Mouse (Mus musculus) 416B (cell line): ENCODE results near the gene Rnf181.

ENCODE experiments used
- DNase-seq: peaks from one replicate; pipeline ENCODE4 v3.0.0; 2011; ENCODE audit warnings: low read depth

Rnf181 gene

DNA sequence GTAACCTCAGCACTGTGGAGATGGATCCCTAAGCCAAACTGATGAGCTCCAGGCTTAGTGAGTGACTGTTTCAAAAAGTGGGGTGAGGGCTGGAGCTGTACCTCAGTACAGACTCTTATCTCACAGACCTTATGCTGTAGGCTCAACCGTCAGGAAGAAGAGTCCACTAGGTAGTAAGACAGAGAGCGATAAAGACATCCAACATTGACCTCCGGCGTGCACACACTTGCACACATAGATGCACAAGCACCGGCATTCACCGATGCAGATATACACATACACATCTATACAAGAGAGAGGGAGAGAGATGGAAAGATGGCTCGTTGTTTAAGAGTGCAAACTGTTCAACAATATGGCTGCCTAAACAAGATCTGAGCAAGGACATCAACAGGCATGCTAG lies 17.2 kb upstream of the Rnf181 start:
- peak; percentile 48 for DNase-seq

DNA sequence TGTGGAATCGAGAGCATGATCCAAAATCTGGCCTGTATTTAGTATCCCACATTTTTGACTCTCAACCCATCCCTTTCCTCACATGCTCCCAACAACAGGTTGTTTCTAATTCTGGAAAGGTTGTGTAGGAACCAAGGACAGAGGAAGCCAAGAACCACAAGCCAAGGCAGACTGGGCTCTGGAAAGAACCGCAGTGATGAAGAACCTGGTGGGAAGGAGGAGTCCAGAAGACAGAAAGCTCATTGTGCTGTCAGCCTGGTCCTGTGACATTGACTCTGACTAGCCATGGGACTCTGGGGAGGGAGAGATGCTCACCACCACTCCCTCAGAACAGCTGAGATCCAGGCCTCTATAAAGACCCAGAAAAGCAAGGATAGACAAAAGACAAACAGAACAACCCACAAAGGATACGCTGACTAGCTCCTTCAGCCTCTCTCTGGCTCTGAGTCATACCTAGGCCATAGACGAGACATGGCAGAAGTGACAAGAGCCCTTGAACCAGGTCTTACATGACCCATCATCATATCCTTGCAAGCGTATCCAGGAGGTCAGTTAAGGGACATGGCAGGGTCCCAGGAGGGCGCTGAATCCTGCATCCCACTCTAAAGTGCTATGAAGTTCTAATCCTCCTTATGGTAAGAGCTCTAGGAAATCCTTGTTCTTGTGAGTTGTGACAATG lies 16.5 kb upstream of the Rnf181 start:
- DNase-seq = peak; percentile 83

DNA sequence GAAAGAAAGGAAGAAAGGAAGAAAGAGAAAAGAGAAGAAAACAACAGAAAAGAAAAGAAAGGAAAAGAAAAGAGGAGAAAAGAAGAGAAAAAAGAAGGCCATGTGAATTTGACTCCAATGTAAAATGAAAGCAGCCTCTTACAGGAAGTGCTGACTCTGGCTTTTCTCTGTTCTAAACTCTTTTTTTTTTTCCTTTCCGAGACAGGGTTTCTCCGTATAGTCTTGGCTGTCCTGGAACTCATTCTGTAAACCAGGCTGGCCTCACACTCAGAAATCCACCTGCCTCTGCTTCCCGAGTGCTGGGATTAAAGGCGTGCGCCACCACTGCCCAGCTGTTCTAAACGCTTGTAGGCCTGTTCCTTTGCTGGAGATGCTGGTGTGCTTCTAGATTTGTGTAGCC lies 15.7 kb upstream of the Rnf181 start:
- no peak for DNase-seq

DNA sequence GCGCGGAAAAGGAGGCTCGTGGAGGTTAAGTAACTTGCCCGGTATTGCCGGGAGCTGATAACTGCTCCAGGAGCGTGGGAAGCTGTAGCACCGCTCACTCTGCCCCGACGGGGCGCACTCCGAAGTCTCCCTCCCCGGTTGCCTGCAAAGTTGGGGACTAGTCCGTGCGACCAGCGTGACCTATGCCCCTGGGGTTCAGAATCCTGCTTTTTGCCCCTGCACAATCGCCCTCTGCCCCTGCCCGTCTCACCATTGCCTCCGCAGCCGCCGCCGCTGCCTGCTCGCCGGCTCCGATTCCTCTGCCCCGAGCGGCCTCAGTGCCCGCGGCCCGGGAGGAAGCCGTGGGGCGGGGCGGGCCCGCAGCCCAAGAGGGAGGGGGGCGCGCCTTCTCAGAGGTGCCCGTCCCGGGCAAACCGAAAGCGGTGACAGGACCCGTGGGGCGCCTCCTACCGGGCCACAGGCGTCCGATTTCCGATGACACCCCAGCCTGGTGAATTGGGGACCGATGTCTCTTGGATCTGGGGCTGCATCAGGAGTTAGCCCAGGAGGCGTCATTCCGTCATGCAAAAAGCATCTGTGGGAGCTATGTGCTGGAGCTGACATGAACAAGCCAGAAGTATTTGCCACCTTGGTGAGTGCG lies 13.5 kb upstream of the Rnf181 start, which contains the start of gene Vamp5:
Gene Vamp5 (minus strand): TSS at position 338 of the 640 bp plus-strand sequence.
- peak; percentile 78 for DNase-seq

DNA sequence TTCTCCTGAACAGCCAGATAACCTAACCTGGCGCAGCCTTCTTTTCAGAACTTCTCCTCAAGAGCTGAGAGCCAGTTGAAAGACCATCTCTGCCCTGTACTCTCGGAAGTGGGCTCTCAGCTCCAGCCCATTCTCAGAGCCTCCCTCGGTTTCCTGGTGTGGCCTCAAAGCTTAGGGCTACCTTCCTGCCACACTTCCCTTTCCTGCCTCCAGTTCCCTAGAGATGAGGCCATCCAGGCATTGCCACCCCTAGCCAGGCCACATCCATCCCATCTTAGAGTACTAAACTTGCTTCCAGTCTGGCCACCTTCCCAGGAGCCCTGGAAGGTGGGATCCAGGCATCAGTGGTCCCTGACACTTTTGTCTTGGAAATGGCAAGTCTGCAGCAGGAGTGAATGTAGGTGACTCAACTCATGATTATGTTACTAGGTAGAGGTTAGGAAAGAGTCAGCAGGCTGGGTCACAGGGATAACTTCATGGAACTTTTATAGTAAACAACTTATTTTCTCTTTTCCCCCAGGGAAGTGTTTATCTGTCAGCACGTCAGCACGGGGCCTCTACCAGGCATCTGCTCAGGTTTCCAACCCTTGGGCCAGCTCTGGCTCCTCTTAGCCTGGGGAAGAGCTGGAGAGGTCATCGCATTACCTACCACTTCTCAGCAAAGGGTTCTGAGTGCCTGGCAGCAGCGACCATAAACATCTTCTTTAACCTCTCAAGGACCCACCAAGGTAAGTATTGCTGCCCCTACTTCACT lies 12.8 kb upstream of the Rnf181 start:
- DNase-seq = peak; percentile 75

DNA sequence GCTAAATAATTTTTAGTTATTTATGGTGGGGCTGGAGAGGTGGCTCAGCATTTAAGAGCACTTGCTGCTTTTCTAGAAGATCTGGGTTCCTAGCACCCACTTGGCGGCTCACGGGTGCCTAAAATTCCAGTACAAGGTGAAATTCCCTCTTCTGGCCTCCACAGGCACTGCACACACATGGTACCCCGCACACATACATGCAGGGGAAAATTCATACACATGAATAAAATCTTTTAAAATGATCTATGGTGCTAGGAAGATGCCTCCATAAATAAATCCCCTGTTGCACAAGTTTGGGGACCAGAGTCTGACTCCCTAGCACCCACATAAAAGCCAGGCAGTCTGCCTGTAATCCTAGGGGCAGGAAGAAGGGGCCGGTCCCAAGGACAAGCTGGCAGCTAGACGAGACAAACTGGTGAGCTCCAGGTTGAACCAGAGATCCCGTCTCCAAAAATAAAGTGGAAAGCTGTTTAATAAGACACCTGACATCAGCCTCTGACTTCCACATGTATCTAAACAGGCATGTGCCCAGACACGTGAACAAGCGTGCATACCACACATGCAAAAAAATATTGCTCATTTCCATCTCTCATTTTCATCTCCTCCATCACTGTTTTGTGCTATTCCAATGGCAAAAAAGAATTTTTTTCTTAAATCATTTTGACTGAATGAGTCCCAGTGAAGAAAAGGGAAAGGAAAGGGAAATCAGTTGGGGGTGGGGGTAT lies 11.9 kb upstream of the Rnf181 start:
- DNase-seq = no peak

DNA sequence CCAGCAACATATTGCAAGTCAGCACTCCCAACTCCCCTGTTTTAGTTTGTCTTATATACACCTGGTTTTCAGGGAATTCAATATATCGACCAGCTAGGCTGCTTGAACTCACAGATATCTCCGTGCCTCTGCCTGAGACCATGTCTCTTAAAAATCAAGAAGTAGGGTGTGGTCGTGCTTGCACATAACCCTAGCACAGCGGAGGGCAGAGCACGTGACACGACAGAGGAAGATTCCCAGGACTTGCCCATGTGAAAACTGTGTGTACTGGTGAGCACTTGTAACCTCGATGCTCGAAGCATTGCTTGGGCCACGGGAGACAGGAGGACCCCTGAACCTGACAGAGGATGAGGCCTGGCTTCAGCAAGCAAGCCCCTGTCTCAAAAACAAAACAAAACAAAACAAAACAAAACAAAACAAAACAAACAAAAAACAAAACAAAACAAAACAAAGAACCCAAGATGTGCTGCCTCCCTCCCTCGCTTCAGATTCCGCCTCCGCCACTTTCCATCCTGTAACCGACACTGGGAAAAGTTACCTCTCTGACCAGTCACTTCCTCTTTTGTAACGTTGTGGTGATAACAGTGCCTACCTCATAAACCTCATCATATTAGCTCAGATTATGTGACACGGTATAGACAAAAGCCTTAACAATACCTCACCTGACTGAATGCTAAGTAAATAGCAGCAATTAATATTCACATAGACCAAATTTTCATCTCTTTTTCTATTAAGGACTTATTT lies 8.2 kb upstream of the Rnf181 start:
- peak; percentile 89 for DNase-seq

DNA sequence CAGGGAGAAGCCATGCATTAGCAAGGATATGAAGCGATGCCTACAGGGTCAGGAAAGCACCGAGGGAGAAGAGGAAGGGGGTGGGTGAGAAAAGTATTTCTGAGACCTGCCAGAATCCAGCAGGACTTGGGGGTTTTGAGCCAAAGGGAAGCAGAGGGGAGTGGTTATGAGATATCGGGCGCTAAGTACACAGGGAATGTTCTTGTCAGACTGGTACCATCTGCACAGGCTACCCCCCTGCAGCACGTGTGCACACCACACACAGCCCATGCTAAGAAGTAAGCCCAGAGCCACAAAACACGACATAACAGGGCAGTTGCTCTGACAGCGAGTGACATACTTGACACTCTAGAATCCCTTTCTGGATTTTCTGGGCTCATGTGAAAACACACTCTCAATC lies 7.5 kb upstream of the Rnf181 start:
- no peak for DNase-seq

DNA sequence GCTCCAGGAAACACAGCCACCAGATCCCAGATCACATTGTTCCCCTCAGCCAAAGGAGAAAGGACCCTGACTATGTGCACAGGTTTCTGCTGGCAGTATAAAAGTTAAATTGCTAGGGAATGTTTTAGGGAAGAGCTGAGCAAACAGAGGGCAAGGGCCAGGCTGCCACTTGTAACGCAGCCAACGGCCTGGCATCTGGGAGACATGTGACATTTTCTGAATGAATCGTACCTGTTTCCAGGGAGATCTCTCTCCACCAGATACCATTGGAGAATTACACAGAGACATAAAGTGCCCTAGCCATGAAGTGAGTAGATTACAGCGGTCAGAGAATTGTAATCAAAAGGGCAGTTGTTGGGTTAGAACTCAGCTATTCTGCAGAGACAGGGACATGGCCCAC lies 6.4 kb upstream of the Rnf181 start:
- no peak for DNase-seq

DNA sequence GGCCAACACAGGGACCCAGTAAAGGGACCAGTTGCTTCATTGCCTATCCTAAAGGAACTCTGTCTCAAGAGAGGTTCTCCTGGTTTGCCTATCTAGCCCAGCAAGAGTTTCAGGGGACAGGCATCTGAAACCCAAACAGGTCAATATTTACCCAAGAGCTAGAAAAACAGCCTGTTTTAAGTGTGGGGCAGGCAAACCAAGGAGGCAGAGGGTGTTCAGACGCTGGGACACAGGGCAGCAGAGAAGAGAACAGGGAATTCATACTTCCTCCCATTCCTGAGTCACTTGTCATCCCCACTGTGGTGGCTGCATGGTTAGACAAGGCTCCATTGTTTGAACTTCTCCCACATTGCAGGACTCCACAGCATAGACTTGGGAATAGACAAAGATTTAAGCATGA lies 4.8 kb upstream of the Rnf181 start:
- no peak for DNase-seq

DNA sequence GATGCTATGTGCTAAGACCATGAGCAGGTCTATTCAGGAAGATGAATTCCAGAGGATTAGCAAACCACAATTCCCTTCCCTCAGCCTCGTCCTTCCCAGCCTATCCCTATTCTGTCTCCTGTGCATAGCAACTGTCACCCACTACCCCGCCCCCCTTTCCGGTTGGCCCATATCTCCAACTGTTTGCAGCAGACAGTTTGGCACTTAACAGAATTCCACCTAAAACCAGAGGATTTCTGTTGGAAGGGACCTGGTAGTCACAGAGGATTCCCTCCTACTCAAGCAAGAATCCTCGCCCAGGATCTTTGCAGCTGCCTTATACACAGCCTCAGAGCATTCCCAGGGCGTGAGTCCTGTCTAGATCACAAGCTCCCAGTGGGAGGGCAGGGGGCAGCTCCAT lies 4.4 kb upstream of the Rnf181 start:
- DNase-seq = no peak

DNA sequence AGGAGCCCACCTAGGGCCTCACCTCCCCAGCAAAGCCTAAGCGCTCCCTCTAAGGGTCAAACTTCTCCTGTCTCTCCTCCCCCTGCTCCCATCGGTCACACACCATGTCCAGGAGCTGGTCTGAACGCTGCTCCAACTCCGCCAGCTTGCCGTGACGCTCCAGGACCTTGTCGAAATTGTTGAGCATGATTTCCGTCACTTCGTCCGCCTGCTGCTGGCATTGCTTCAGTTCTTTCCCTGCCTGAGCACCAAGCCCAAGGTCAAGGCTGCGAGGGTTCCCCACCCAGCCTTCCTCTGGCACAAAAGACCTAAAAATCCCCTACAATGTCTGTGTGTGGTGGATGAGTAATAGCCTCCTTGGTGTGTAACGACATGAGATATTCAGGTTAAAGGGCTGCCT lies 3.3 kb upstream of the Rnf181 start:
- DNase-seq = no peak

DNA sequence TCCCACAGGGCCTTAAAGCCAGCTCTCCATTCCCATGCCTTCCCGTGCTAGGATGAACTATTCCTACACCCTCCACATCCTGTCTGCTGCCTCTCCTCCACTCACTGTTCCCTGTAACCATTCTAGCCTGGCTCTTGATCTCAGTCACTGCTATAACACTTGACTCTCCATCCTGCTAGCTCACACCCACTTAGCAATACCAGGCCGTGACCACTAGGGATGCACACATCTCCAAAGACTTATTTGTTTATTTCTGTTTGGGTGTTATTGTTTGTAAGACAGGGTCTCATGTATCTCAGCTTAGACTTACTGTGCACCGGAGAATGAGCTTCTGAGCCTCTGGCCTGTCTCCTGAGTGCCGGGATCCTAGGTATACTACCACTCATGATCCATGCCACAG lies 2.8 kb upstream of the Rnf181 start:
- no peak for DNase-seq

DNA sequence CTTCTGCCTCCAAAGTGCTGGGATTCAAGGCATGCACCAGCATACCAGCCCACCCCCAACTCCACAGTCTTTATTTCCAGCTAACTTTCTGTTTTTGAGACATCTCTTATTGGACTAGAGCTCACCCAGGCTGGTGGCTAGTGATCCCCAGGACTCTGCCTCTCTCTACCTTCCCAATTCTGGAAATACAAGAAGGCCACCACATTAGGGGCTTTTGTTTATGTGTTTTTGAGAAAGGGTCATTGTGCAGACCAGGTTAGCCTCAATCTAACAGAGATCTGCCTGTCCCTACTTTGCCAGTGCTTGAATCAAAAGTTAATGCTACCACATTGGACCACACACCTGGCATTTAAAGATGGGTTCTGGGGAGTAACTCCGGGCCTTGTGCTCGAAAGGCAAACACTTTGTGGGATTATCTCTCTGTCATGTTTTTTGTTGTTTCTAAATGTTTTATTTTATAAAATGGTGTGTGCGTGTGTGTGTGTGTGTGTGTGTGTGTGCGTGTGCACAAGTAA lies 761 bp upstream of the Rnf181 start:
- no peak for DNase-seq

DNA sequence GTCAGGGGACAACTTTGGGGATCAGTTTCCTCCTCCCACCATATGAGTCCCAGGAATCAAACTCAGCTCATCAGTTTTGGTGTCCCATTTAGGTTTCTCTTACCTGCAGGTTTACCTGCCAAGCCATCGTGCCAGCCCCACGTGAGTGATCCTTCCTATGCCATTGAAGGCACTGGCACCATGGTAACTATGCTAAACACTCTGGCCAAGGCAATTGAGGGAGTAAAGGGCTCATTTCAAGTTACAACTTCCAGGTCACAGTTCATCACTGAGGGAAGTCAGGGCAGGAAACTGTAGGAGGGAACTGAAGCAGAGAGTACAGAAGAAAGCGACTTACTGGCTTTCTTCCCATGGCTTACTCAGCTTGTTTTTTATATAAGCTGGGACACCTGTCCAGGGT lies 452 bp downstream of the Rnf181 start:
- DNase-seq = no peak

DNA sequence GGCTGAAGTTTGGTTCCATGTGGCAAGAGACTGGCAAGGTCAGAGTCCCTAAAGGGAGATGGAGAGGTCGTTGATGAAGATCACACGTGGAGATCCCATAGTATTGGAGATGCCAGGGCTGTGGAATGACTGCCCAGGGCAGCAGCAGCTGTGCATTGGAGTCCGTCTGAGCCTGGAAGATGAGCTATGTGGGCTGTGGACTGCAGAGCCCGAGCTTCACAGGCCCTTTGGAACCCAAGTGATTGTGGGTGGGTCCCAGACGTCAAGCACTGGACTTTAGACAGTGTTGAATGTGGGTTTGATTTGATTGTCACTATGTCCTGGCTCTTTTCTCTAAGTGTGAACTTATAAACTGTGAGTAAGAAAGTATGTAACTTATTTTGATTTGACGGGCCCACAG lies 1.8 kb downstream of the Rnf181 start:
- DNase-seq = no peak

DNA sequence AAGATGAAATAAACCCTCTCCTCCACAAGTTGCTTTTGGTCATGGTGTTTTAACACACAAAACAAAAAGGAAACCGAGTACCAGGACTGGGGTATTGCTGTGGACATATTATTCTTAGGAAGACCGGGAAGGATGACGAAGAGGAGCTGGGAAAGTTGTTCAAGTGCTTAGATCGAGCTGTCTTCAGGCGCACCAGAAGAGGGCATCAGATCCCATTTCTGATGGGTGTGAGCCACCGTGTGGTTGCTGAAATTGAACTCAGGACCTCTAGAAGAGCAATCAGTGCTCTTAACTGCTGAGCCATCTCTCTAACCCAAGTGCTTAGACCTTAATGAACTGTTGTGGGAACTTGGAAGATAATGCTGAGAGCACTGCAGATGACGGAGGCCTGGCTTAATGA lies 2.7 kb downstream of the Rnf181 start:
- DNase-seq = peak; percentile 49

DNA sequence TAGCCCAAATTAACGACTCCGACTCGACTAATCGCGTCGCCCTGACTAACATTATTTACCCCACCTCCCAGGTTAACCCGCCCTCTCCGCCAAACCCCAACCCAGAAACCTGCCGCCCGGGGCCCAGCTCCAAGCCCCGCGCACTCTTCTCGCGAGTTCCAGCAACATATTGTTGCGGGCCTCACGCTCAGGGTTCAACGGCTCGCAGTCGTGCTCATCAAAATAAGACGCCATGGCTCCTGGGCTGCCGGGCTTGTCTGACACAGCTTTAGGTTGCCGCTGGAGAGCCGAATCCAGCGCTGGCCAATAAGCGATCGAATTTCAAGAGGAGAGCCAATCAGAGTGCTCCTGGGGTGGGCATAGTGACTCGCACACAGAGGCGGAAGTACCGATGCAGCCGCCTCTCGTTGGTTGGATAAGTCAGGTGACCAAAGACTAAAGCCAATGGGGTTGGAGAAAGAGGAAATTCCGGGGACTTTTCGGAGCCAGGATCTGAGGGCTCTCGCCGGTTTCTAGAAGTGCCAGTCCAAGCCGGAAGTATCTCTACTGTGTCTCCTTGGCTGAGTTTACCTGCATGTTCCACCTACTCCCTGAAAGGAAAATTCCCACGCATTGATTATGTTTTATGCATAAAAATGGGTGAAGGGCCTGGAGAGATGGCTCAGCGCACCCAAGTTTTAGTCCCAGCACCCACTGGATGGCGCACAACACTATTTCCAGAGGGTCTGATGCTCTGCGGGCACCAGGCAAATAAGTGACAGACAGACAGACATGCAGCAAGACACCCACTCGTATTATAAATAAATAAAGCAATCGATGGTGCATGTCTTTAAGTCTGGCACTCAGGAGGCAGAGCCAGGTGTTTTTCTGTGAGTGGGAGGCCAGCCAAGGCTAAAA lies 4.4 kb downstream of the Rnf181 start:
- peak; percentile 99 for DNase-seq

DNA sequence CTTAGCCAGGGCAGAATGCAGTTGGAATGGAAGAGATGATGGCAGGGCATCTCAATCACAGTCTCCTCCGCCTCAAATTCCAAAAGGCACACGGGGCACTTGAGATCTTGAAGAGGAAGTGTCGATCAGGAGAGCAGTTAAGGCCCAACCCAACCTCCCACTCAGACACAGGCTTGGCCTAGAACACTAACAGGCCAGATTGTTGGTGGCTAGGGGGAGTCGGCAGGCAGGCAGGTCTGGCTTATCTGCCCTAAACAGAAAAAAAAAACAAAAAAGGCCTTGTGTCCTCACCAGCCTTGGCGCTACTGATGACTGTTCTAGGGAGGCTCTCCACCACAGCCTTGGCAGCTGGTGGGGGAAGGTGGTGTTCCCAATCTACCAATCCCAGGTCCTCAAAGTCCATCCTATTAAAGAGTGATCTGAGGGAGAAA lies 5.6 kb downstream of the Rnf181 start:
- no peak for DNase-seq

DNA sequence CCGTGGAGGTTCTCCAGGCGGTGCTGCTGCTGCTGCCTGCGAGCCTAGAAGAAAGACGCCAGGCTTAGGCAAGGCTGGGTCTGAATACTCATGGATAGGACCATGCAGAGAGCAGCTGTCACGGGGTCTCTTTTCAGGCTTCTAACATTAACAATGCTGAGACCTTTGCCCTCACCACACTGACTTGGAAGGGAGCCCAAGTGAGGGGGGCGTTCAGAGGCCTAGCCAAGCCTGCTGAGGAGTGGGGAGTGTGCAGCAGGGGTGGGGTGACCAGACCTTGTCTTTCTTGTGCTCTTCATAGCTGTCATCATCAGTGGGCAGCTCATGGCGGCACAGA lies 6.2 kb downstream of the Rnf181 start:
- no peak for DNase-seq
